Mouse (Mus musculus) lung, embryonic 16.5 days (tissue): ENCODE data around the gene Amd1. TPM values are rescaled to one million over a fixed set of nuclear protein-coding genes. Genes with fewer than 3 reads are reported as not detected.

ENCODE experiments used
- ATAC-seq: fragments of 200-750 bp; cut with Nextera tagmentation; 2 replicates; pipeline ENCODE4 v1.8.0; 2017; ENCODE audit warnings: low read depth, mild to moderate bottlenecking, moderate library complexity
- H3K27ac ChIP-seq: fragments of 300-500 bp; sonication (generic); 2 replicates; pipeline ENCODE4 v1.5.1; 2014; ENCODE audit warnings: mild to moderate bottlenecking, control low read depth, low read length
- H3K27me3 ChIP-seq: fragments of 300-500 bp; sonication (generic); 2 replicates; pipeline ENCODE4 v1.6.1; 2014; ENCODE audit warnings: low read depth, low read length, mixed read lengths; ENCODE audit not compliant: control insufficient read depth, insufficient read depth
- H3K36me3 ChIP-seq: fragments of 300-500 bp; sonication (generic); 2 replicates; pipeline ENCODE4 v1.6.1; 2014; ENCODE audit warnings: low read length; ENCODE audit not compliant: control insufficient read depth, insufficient read depth
- H3K4me1 ChIP-seq: fragments of 300-500 bp; sonication (generic); replicated peaks from 2 replicates; pipeline ENCODE4 v1.6.1; 2014; ENCODE audit warnings: low read length, mixed read lengths; ENCODE audit not compliant: control insufficient read depth, insufficient read depth
- H3K4me2 ChIP-seq: fragments of 300-500 bp; sonication (generic); 2 replicates; pipeline ENCODE4 v1.6.1; 2014; ENCODE audit warnings: low read depth, low read length, control low read depth
- H3K4me3 ChIP-seq: fragments of 300-500 bp; sonication (generic); 2 replicates; pipeline ENCODE4 v1.5.1; 2014; ENCODE audit warnings: mild to moderate bottlenecking, low read length, control low read depth
- H3K9ac ChIP-seq: fragments of 300-500 bp; sonication (generic); 2 replicates; pipeline ENCODE4 v1.6.1; 2014; ENCODE audit warnings: low read length, control low read depth
- H3K9me3 ChIP-seq: fragments of 300-500 bp; sonication (generic); 2 replicates; pipeline ENCODE4 v1.6.1; 2016; ENCODE audit warnings: low read length; ENCODE audit not compliant: control insufficient read depth
- WGBS: fragments of 180-500 bp; shearing (Covaris S2); extraction: QIAGEN DNeasy Blood & Tissue Kit; methylation state at CpG from one replicate; pipeline ENCODE4 v1.1.7; 2014; 5-methylcytosine and 5-hydroxymethylcytosine counted together
- polyA plus RNA-seq: library from polyadenylated mRNA; unstranded; fragments of >200 nt; fragmentation: Nextera tagmentation; extraction: Ambion mirVana; gene quantifications from 2 replicates; pipeline ENCODE4 v1.2.1, GENCODE M21; 2015

Gene Amd1
- 49.0 and 53.2 TPM in 2 replicates for polyA plus RNA-seq

GRCm38 (mm10) chr10:40302140-40302985, at the start of gene Amd1:
Gene Amd1 (minus strand): TSS chr10:40302186.
- Histone ChIP-seq H3K9me3 (peaks cover 3% of the 10 kb centered on the region), H3K4me1 (peaks cover 18% of the 10 kb centered on the region), H3K9ac (peak within 1 kb of the TSS; percentile 92), H3K4me3 (peak within 1 kb of the TSS; percentile 75), H3K27me3 (no peaks in the 10 kb centered on the region), H3K36me3 (no peaks in the 10 kb centered on the region), H3K27ac (peak within 1 kb of the TSS; percentile 99), H3K4me2 (peak within 1 kb of the TSS; percentile 86)
- ATAC-seq = peak; percentile 98
- under 1% methylated on average over 55 of the region's 55 CpGs for WGBS

- peaks cover 11% of the 10 kb centered on the region for H3K4me1 ChIP-seq
- ATAC-seq = no peak
- no peaks in the 10 kb centered on the region for H3K27me3 ChIP-seq
- H3K9ac ChIP-seq = no peak overlapping the region
- H3K4me2 ChIP-seq = peak overlapping the region; percentile 83; the same call in 1 of the 2 replicates
- H3K9me3 ChIP-seq = no peaks in the 10 kb centered on the region
- no peaks in the 10 kb centered on the region for H3K36me3 ChIP-seq
- WGBS = 72% methylated on average over 4 of the region's 4 CpGs
- no peak overlapping the region for H3K4me3 ChIP-seq
- no peak overlapping the region for H3K27ac ChIP-seq
These were observed 49.2 kb upstream of the Amd1 start for GRCm38 (mm10) chr10:40351156-40351555.

GRCm38 (mm10) chr10:40350245-40350932, 48.4 kb upstream of the Amd1 start:
- Histone ChIP-seq H3K9ac (peak overlapping the region; percentile 91), H3K27me3 (no peaks in the 10 kb centered on the region), H3K4me2 (peak overlapping the region; percentile 83), H3K27ac (peak overlapping the region; percentile 99; the same call in 1 of the 2 replicates), H3K9me3 (no peaks in the 10 kb centered on the region), H3K4me1 (peaks cover 11% of the 10 kb centered on the region), H3K36me3 (no peaks in the 10 kb centered on the region), H3K4me3 (peak overlapping the region; percentile 95)
- 40% methylated on average over 12 of the region's 12 CpGs for WGBS
- ATAC-seq = no peak

- peaks cover 11% of the 10 kb centered on the region for H3K4me1 ChIP-seq
- peak overlapping the region; percentile 91 for H3K9ac ChIP-seq
- peak overlapping the region; percentile 83 for H3K4me2 ChIP-seq
- peak overlapping the region; percentile 95 for H3K4me3 ChIP-seq
- H3K9me3 ChIP-seq = no peaks in the 10 kb centered on the region
- peak overlapping the region; percentile 99 for H3K27ac ChIP-seq
- no peaks in the 10 kb centered on the region for H3K27me3 ChIP-seq
- no peaks in the 10 kb centered on the region for H3K36me3 ChIP-seq
- WGBS = under 1% methylated on average over 46 of the region's 62 CpGs
- peak; percentile 53 for ATAC-seq
These were observed 47.7 kb upstream of the Amd1 start for GRCm38 (mm10) chr10:40349631-40350177.

GRCm38 (mm10) chr10:40348566-40349536, 46.9 kb upstream of the Amd1 start:
- ATAC-seq = peak; percentile 98
- Histone ChIP-seq H3K27me3 (no peaks in the 10 kb centered on the region), H3K36me3 (no peaks in the 10 kb centered on the region), H3K27ac (peak overlapping the region; percentile 99), H3K9me3 (no peaks in the 10 kb centered on the region), H3K4me2 (peak overlapping the region; percentile 83), H3K4me3 (peak overlapping the region; percentile 95), H3K4me1 (peaks cover 11% of the 10 kb centered on the region), H3K9ac (peak overlapping the region; percentile 91)
- WGBS = 0% methylated on average over 70 of the region's 76 CpGs

GRCm38 (mm10) chr10:40347461-40347954, 45.5 kb upstream of the Amd1 start:
- H3K9ac ChIP-seq = no peak overlapping the region
- no peak overlapping the region; the same call in 1 of the 2 replicates for H3K4me3 ChIP-seq
- no peak for ATAC-seq
- peak overlapping the region; percentile 65 for H3K4me2 ChIP-seq
- 56% methylated on average over 9 of the region's 9 CpGs for WGBS
- peaks cover 11% of the 10 kb centered on the region for H3K4me1 ChIP-seq
- H3K27me3 ChIP-seq = no peaks in the 10 kb centered on the region
- H3K9me3 ChIP-seq = no peaks in the 10 kb centered on the region
- H3K27ac ChIP-seq = peak overlapping the region; percentile 4; the same call in 1 of the 2 replicates
- H3K36me3 ChIP-seq = no peaks in the 10 kb centered on the region

- H3K9ac ChIP-seq = no peak overlapping the region
- no peak overlapping the region for H3K27ac ChIP-seq
- 73% methylated on average over 3 of the region's 3 CpGs for WGBS
- ATAC-seq = no peak
- no peaks in the 10 kb centered on the region for H3K9me3 ChIP-seq
- no peaks in the 10 kb centered on the region for H3K36me3 ChIP-seq
- peaks cover 11% of the 10 kb centered on the region for H3K4me1 ChIP-seq
- no peaks in the 10 kb centered on the region for H3K27me3 ChIP-seq
- no peak overlapping the region for H3K4me3 ChIP-seq
- H3K4me2 ChIP-seq = no peak overlapping the region
These were observed 44.9 kb upstream of the Amd1 start for GRCm38 (mm10) chr10:40346776-40347403.

- 70% methylated on average over 4 of the region's 4 CpGs for WGBS
- Histone ChIP-seq H3K4me1 (no peaks in the 10 kb centered on the region), H3K36me3 (no peaks in the 10 kb centered on the region), H3K9ac (no peak overlapping the region), H3K27me3 (no peaks in the 10 kb centered on the region), H3K4me2 (no peak overlapping the region), H3K9me3 (no peaks in the 10 kb centered on the region), H3K4me3 (no peak overlapping the region), H3K27ac (no peak overlapping the region)
- ATAC-seq = no peak
These were observed 40.0 kb upstream of the Amd1 start for GRCm38 (mm10) chr10:40342036-40342435.
